Mouse (Mus musculus) erythroblast, embryonic 14.5 days (primary cell): ENCODE data around the gene Fyb.

ENCODE experiments used
- GATA1 ChIP-seq: IDR thresholded peaks from 2 replicates; pipeline ENCODE4 v1.6.1; 2012; ENCODE audit warnings: low read length, inconsistent platforms, mixed read lengths
- TAL1 ChIP-seq: IDR thresholded peaks from 3 replicates; pipeline ENCODE4 v1.6.1; 2012; ENCODE audit warnings: low read length, inconsistent platforms, mixed read lengths

GRCm38 (mm10) chr15:6556911-6557310 lies 34.3 kb downstream of the Fyb start:
- TF ChIP-seq GATA1 (no peak), TAL1 (no peak)
